Mouse (Mus musculus): ENCODE results near the gene AC131692.1. TPM values are rescaled to one million over a fixed set of nuclear protein-coding genes. Genes with fewer than 3 reads are reported as not detected.

Gene AC131692.1
- polyA plus RNA-seq, 1 experiment: 0.07 TPM

- peak overlapping the region; percentile 72 for H3ac ChIP-seq (ENCODE audit: control insufficient read depth, insufficient read length)
- TF ChIP-seq TCF12 (IDR thresholded peaks at IDR 0.05; ENCODE audit: insufficient read depth, poor library complexity, severe bottlenecking) (no peak), POLR2AphosphoS2 (IDR thresholded peaks at IDR 0.05; ENCODE audit: insufficient read length, low read depth) (peak; percentile 62), MYOD1 (IDR thresholded peaks at IDR 0.05; ENCODE audit: control insufficient read depth in 1 of 3, insufficient read length in 2 of 3, low read depth in 2 of 3) (peak in 1 of 3 experiments; percentile 54), TCF3 (IDR thresholded peaks at IDR 0.05; ENCODE audit: insufficient read length, low read depth) (no peak), MAX (IDR thresholded peaks at IDR 0.05; ENCODE audit: low read depth) (no peak), MYOG (IDR thresholded peaks at IDR 0.05; ENCODE audit: control insufficient read depth in 1 of 3, insufficient read depth in 1 of 3, insufficient read length in 2 of 3, low read depth in 2 of 3) (no peak), SRF (IDR thresholded peaks at IDR 0.05; ENCODE audit: control insufficient read depth, insufficient read length, low read depth) (no peak), E2F4 (IDR thresholded peaks at IDR 0.05; ENCODE audit: insufficient read depth) (no peak), CEBPB (IDR thresholded peaks at IDR 0.05; ENCODE audit: insufficient read depth, poor library complexity, severe bottlenecking) (no peak), USF1 (IDR thresholded peaks at IDR 0.05; ENCODE audit: low read depth) (no peak), POLR2A (IDR thresholded peaks at IDR 0.05; ENCODE audit: insufficient read length, low read depth) (peak; percentile 62)
- H3K4me2 ChIP-seq (ENCODE audit: low read depth): peak overlapping the region; percentile 92
Observed at GRCm38 (mm10) chr19:6061641-6062302, 32.4 kb upstream of the AC131692.1 start.

GRCm38 (mm10) chr19:6062418-6062817 lies 31.8 kb upstream of the AC131692.1 start:
- H3K4me3 ChIP-seq: peak overlapping the region; percentile 51
- H3K36me3 ChIP-seq (ENCODE audit: control insufficient read depth, insufficient read depth): peaks cover 7% of the 10 kb centered on the region
- H3ac ChIP-seq (ENCODE audit: control insufficient read depth, insufficient read length): peak overlapping the region; percentile 72
- no peak for TF ChIP-seq SRF (IDR thresholded peaks at IDR 0.05; ENCODE audit: control insufficient read depth, insufficient read length, low read depth)
- TF ChIP-seq USF1 (IDR thresholded peaks at IDR 0.05; ENCODE audit: low read depth): no peak
- TF ChIP-seq POLR2AphosphoS2 (IDR thresholded peaks at IDR 0.05; ENCODE audit: insufficient read length, low read depth): no peak
- H3K27me3 ChIP-seq (ENCODE audit: control insufficient read depth, insufficient read depth, insufficient read length): no peaks in the 10 kb centered on the region
- peak overlapping the region; percentile 92 for H3K4me2 ChIP-seq (ENCODE audit: low read depth)
- H3K79me2 ChIP-seq (ENCODE audit: control insufficient read depth, insufficient read depth): peaks cover 39% of the 10 kb centered on the region

More at GRCm38 (mm10) chr19:6061641-6062302, 32.4 kb upstream of the AC131692.1 start:
- H3K4me3 ChIP-seq: peak overlapping the region; percentile 51
- peaks cover 7% of the 10 kb centered on the region for H3K36me3 ChIP-seq (ENCODE audit: control insufficient read depth, insufficient read depth)
- H3K27me3 ChIP-seq (ENCODE audit: control insufficient read depth, insufficient read depth, insufficient read length): no peaks in the 10 kb centered on the region
- H3K79me2 ChIP-seq (ENCODE audit: control insufficient read depth, insufficient read depth): peaks cover 45% of the 10 kb centered on the region

GRCm38 (mm10) chr19:6063081-6063480 lies 31.1 kb upstream of the AC131692.1 start:
- no peak overlapping the region for H3ac ChIP-seq (ENCODE audit: control insufficient read depth, insufficient read length)
- no peak overlapping the region for H3K4me2 ChIP-seq (ENCODE audit: low read depth)
- H3K4me3 ChIP-seq: peak overlapping the region; percentile 51
- TF ChIP-seq POLR2AphosphoS2 (IDR thresholded peaks at IDR 0.05; ENCODE audit: insufficient read length, low read depth) (peak; percentile 50), TCF12 (IDR thresholded peaks at IDR 0.05; ENCODE audit: insufficient read depth, poor library complexity, severe bottlenecking) (no peak)
- H3K79me2 ChIP-seq (ENCODE audit: control insufficient read depth, insufficient read depth): peaks cover 34% of the 10 kb centered on the region
- peaks cover 7% of the 10 kb centered on the region for H3K36me3 ChIP-seq (ENCODE audit: control insufficient read depth, insufficient read depth)
- H3K27me3 ChIP-seq (ENCODE audit: control insufficient read depth, insufficient read depth, insufficient read length): no peaks in the 10 kb centered on the region

GRCm38 (mm10) chr19:6066571-6066970 lies 27.6 kb upstream of the AC131692.1 start:
- no peaks in the 10 kb centered on the region for H3K36me3 ChIP-seq (ENCODE audit: control insufficient read depth, insufficient read depth)
- peaks cover 23% of the 10 kb centered on the region for H3K79me2 ChIP-seq (ENCODE audit: control insufficient read depth, insufficient read depth)
- peak overlapping the region; percentile 17 for H3ac ChIP-seq (ENCODE audit: control insufficient read depth, insufficient read length)
- peak overlapping the region; percentile 99 for H3K4me2 ChIP-seq (ENCODE audit: low read depth)
- no peaks in the 10 kb centered on the region for H3K27me3 ChIP-seq (ENCODE audit: control insufficient read depth, insufficient read depth, insufficient read length)
- peak overlapping the region; percentile 41 for H3K4me3 ChIP-seq
- TF ChIP-seq REST (IDR thresholded peaks at IDR 0.05; ENCODE audit: insufficient read depth, insufficient read length): no peak
- TF ChIP-seq TCF3 (IDR thresholded peaks at IDR 0.05; ENCODE audit: insufficient read length, low read depth): no peak
- TF ChIP-seq MAX (IDR thresholded peaks at IDR 0.05; ENCODE audit: low read depth): no peak
- TF ChIP-seq MYOD1 (IDR thresholded peaks at IDR 0.05; ENCODE audit: control insufficient read depth in 1 of 3, insufficient read length in 2 of 3, low read depth in 2 of 3): no peak
- no peak for TF ChIP-seq POLR2AphosphoS2 (IDR thresholded peaks at IDR 0.05; ENCODE audit: insufficient read length, low read depth)
- no peak for TF ChIP-seq E2F4 (IDR thresholded peaks at IDR 0.05; ENCODE audit: insufficient read depth)
- no peak for TF ChIP-seq TCF12 (IDR thresholded peaks at IDR 0.05; ENCODE audit: insufficient read depth, poor library complexity, severe bottlenecking)
- TF ChIP-seq SRF (IDR thresholded peaks at IDR 0.05; ENCODE audit: control insufficient read depth, insufficient read length, low read depth): no peak
- no peak for TF ChIP-seq MYOG (IDR thresholded peaks at IDR 0.05; ENCODE audit: control insufficient read depth in 1 of 3, insufficient read depth in 1 of 3, insufficient read length in 2 of 3, low read depth in 2 of 3)
- no peak for TF ChIP-seq POLR2A (IDR thresholded peaks at IDR 0.05; ENCODE audit: insufficient read length, low read depth)
- TF ChIP-seq CEBPB (IDR thresholded peaks at IDR 0.05; ENCODE audit: insufficient read depth, poor library complexity, severe bottlenecking): no peak
- TF ChIP-seq USF1 (IDR thresholded peaks at IDR 0.05; ENCODE audit: low read depth): no peak

GRCm38 (mm10) chr19:6067011-6067723 lies 27.1 kb upstream of the AC131692.1 start:
- H3K27me3 ChIP-seq (ENCODE audit: control insufficient read depth, insufficient read depth, insufficient read length): no peaks in the 10 kb centered on the region
- H3K79me2 ChIP-seq (ENCODE audit: control insufficient read depth, insufficient read depth): peaks cover 18% of the 10 kb centered on the region
- H3K4me2 ChIP-seq (ENCODE audit: low read depth): peak overlapping the region; percentile 99
- peak overlapping the region; percentile 17 for H3ac ChIP-seq (ENCODE audit: control insufficient read depth, insufficient read length)
- H3K36me3 ChIP-seq (ENCODE audit: control insufficient read depth, insufficient read depth): no peaks in the 10 kb centered on the region
- peak overlapping the region; percentile 41 for H3K4me3 ChIP-seq
- TF ChIP-seq SRF (IDR thresholded peaks at IDR 0.05; ENCODE audit: control insufficient read depth, insufficient read length, low read depth) (no peak), POLR2AphosphoS2 (IDR thresholded peaks at IDR 0.05; ENCODE audit: insufficient read length, low read depth) (peak; percentile 83)

All from myocyte (in vitro differentiated cells).